Mouse (Mus musculus) kidney, postnatal 0 days (tissue): ENCODE results near the gene Fbxw19. TPM values are rescaled to one million over a fixed set of nuclear protein-coding genes. Genes with fewer than 3 reads are reported as not detected.
"Not testable (repeated sequence)": the region's sequence is repeated elsewhere in the genome, so short reads cannot be mapped to it uniquely, and the experiment has no call there.

ENCODE experiments used
- ATAC-seq: fragments of 200-750 bp; cut with Nextera tagmentation; replicated peaks from 2 replicates; pipeline ENCODE4 v1.8.0; 2017; ENCODE audit warnings: low read depth, moderate number of reproducible peaks, moderate TSS enrichment, moderate library complexity; ENCODE audit not compliant: low FRiP score
- DNase-seq: peaks from one replicate; pipeline ENCODE4 v3.0.0-alpha.2; 2016; ENCODE audit warnings: low spot score
- H3K27ac ChIP-seq: fragments of 300-500 bp; sonication (generic); 2 replicates; pipeline ENCODE4 v1.5.1; 2014; ENCODE audit warnings: mild to moderate bottlenecking
- H3K27me3 ChIP-seq: fragments of 300-500 bp; sonication (generic); 2 replicates; pipeline ENCODE4 v1.6.1; 2014; ENCODE audit warnings: low read length, mixed read lengths; ENCODE audit not compliant: insufficient read depth
- H3K36me3 ChIP-seq: fragments of 300-500 bp; sonication (generic); 2 replicates; pipeline ENCODE4 v1.6.1; 2014; ENCODE audit warnings: low read length, mixed read lengths; ENCODE audit not compliant: insufficient read depth
- H3K4me1 ChIP-seq: fragments of 300-500 bp; sonication (generic); replicated peaks from 2 replicates; pipeline ENCODE4 v1.6.1; 2014; ENCODE audit warnings: antibody characterized with exemption, low read length, mixed read lengths; ENCODE audit not compliant: insufficient read depth
- H3K4me2 ChIP-seq: fragments of 300-500 bp; sonication (generic); 2 replicates; pipeline ENCODE4 v1.6.1; 2014; ENCODE audit warnings: mild to moderate bottlenecking, low read length, moderate library complexity, mixed read lengths
- H3K4me3 ChIP-seq: fragments of 300-500 bp; sonication (generic); replicated peaks from 2 replicates; pipeline ENCODE4 v1.5.1; 2014; ENCODE audit warnings: low read depth, low read length
- H3K9ac ChIP-seq: fragments of 300-500 bp; sonication (generic); 2 replicates; pipeline ENCODE4 v1.6.1; 2014; ENCODE audit warnings: low read depth, low read length
- H3K9me3 ChIP-seq: fragments of 300-500 bp; sonication (generic); replicated peaks from 2 replicates; pipeline ENCODE4 v1.6.1; 2016; ENCODE audit warnings: low read length, inconsistent platforms, mixed read lengths
- CTCF ChIP-seq: IDR thresholded peaks from 2 replicates; pipeline ENCODE4 v1.5.1; 2016; ENCODE audit warnings: antibody characterized with exemption, low read depth, mild to moderate bottlenecking, moderate library complexity
- WGBS: fragments of 180-500 bp; shearing (Covaris S2); extraction: QIAGEN DNeasy Blood & Tissue Kit; methylation state at CpG from one replicate; pipeline ENCODE4 v1.1.7; 2014; 5-methylcytosine and 5-hydroxymethylcytosine counted together
- polyA plus RNA-seq: library from polyadenylated mRNA; unstranded; fragments of >200 nt; fragmentation: Nextera tagmentation; extraction: Ambion mirVana; gene quantifications from 2 replicates; pipeline ENCODE4 v1.2.1, GENCODE M21; 2015

Fbxw19 gene
- polyA plus RNA-seq, result not detected in 2 replicates

DNA sequence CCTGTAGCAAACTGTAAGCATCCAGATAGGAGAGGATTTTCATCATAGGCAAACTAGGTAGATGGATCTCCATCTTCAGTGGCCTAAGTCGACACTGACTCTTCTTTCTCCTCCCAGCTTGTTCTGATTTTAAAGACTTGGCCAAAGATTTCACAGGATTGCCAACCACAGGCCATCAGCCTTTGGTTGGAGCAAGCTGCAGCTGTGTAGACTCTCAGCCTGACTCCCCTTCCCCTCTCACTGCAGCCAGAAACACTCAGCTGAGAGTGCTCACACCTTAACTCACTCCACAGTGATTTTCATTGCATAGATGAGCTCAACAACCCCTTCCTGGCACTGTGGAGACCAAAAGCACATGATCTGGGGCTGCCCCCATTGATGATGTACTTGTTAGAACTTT lies at the start of gene Fbxw19:
Gene Fbxw19 (minus strand): TSS at position 101 of the 400 bp plus-strand sequence.
- not testable (repeated sequence) for H3K4me3 ChIP-seq, ATAC-seq, H3K4me2 ChIP-seq, H3K9ac ChIP-seq, DNase-seq, H3K27ac ChIP-seq, H3K9me3 ChIP-seq, H3K4me1 ChIP-seq, H3K27me3 ChIP-seq, H3K36me3 ChIP-seq
- 90% methylated on average over 1 of the region's 1 CpGs for WGBS

- Histone ChIP-seq H3K4me3 (no peak overlapping the region), H3K9me3 (no peaks in the 10 kb centered on the region), H3K36me3 (no peaks in the 10 kb centered on the region), H3K4me2 (no peak overlapping the region), H3K27me3 (no peaks in the 10 kb centered on the region), H3K9ac (no peak overlapping the region), H3K4me1 (no peaks in the 10 kb centered on the region), H3K27ac (peak overlapping the region; percentile 47; the same call in 1 of the 2 replicates)
- DNase-seq (peak; percentile 14), ATAC-seq (no peak)
- no peak for TF ChIP-seq CTCF
- WGBS, result 61% methylated on average over 5 of the region's 5 CpGs
These were observed 27.9 kb upstream of the Fbxw19 start for GRCm38 (mm10) chr9:109523385-109524064.

DNA sequence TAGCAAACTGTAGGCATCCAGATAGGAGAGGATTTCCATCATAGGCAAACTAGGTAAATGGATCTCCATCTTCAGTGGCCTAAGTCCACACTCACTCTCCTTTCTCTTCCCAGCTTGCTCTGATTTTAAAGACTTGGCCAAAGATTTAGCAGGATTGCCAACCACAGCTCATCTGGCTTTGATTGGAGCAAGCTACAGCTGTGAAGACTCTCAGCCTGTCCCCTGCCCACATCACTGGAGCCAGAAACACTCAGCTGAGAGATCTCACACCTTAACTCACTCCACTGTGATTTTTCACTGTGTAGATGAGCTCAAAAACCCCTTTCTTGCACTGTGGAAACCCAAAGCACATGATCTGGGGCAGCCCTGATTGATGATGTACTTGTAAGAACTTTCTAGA lies 46.6 kb downstream of the Fbxw19 start, which contains the start of gene Fbxw16:
Gene Fbxw16 (minus strand): TSS at position 101 of the 400 bp plus-strand sequence.
- no peak for DNase-seq
- no peaks in the 10 kb centered on the region for H3K27me3 ChIP-seq
- H3K27ac ChIP-seq, result no peak within 1 kb of the TSS
- no peaks in the 10 kb centered on the region for H3K4me1 ChIP-seq
- H3K4me3 ChIP-seq, result no peak within 1 kb of the TSS
- H3K9ac ChIP-seq, result no peak within 1 kb of the TSS
- no peaks in the 10 kb centered on the region for H3K36me3 ChIP-seq
- TF ChIP-seq CTCF, result no peak
- no peak for ATAC-seq
- H3K4me2 ChIP-seq, result no peak within 1 kb of the TSS
- no peaks in the 10 kb centered on the region for H3K9me3 ChIP-seq

DNA sequence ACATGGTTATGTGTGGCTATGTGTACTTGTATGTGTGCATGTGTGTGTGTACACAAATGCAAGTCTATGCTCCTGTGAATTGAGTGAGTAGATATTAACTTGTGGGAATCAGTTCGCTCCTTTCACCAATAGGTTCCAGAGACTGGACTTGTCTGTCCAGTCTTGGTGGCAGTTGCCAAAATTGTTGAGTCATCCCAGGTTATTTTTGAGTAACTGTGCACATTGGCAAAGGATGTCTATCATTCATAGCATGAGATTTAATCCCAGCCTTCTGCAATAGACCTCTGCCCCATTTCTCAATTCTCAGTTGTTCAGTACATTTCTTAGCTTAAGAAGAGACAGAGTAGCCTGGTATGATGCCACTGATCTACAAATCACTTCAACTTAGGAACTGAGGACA lies 62.7 kb downstream of the Fbxw19 start:
- Histone ChIP-seq H3K9ac (no peak overlapping the region), H3K4me2 (no peak overlapping the region), H3K27me3 (no peaks in the 10 kb centered on the region), H3K36me3 (no peaks in the 10 kb centered on the region), H3K4me1 (no peaks in the 10 kb centered on the region), H3K27ac (no peak overlapping the region), H3K4me3 (no peak overlapping the region), H3K9me3 (no peaks in the 10 kb centered on the region)
- WGBS, result 90% methylated on average over 1 of the region's 1 CpGs
- no peak for TF ChIP-seq CTCF
- no peak for ATAC-seq
- no peak for DNase-seq

Other genes starting within 250 kb of the Fbxw19 start
- not detected in 2 replicates for gene Fbxw14, start 208.2 kb downstream of the Fbxw19 start, polyA plus RNA-seq
- gene Fbxw28, start 156.2 kb downstream of the Fbxw19 start, polyA plus RNA-seq, result not detected in 2 replicates
- 0.15 TPM in 1 of 2 replicates, not detected in the other for gene Fbxw22, start 91.6 kb downstream of the Fbxw19 start, polyA plus RNA-seq
- not detected in 2 replicates for gene Fbxw16, start 46.7 kb downstream of the Fbxw19 start, polyA plus RNA-seq
- gene Fbxw15, start 72.4 kb upstream of the Fbxw19 start, polyA plus RNA-seq, result 0.57 and 1.2 TPM in 2 replicates
- 0.18 and 0.22 TPM in 2 replicates for gene Fbxw24, start 130.2 kb upstream of the Fbxw19 start, polyA plus RNA-seq
- 0.18 and 0.20 TPM in 2 replicates for gene Fbxw25, start 168.8 kb upstream of the Fbxw19 start, polyA plus RNA-seq
- gene Fbxw18, start 206.8 kb upstream of the Fbxw19 start, polyA plus RNA-seq, result 0.12 and 0.26 TPM in 2 replicates